Mouse (Mus musculus) hindbrain, embryonic 13.5 days (tissue): ENCODE data around the gene Nif3l1. TPM values are rescaled to one million over a fixed set of nuclear protein-coding genes. Genes with fewer than 3 reads are reported as not detected.

ENCODE experiments used
- ATAC-seq: fragments of 200-750 bp; cut with Nextera tagmentation; 2 replicates; pipeline ENCODE4 v1.8.0; 2017; ENCODE audit warnings: moderate TSS enrichment; ENCODE audit not compliant: low FRiP score
- H3K27ac ChIP-seq: fragments of 300-500 bp; sonication (generic); 2 replicates; pipeline ENCODE4 v1.5.1; 2015; ENCODE audit warnings: inconsistent platforms, mild to moderate bottlenecking, moderate library complexity
- H3K27me3 ChIP-seq: fragments of 300-500 bp; sonication (generic); 2 replicates; pipeline ENCODE4 v1.6.1; 2015; ENCODE audit warnings: mild to moderate bottlenecking, inconsistent platforms
- H3K36me3 ChIP-seq: fragments of 300-500 bp; sonication (generic); 2 replicates; pipeline ENCODE4 v1.6.1; 2015; ENCODE audit warnings: mild to moderate bottlenecking, inconsistent platforms
- H3K4me1 ChIP-seq: fragments of 300-500 bp; sonication (generic); replicated peaks from 2 replicates; pipeline ENCODE4 v1.6.1; 2015; ENCODE audit warnings: inconsistent platforms
- H3K4me2 ChIP-seq: fragments of 300-500 bp; sonication (generic); 2 replicates; pipeline ENCODE4 v1.6.1; 2015; ENCODE audit warnings: inconsistent platforms, mild to moderate bottlenecking, moderate library complexity
- H3K4me3 ChIP-seq: fragments of 300-500 bp; sonication (generic); 2 replicates; pipeline ENCODE4 v1.5.1; 2015; ENCODE audit warnings: mild to moderate bottlenecking, inconsistent platforms
- H3K9ac ChIP-seq: fragments of 300-500 bp; sonication (generic); 2 replicates; pipeline ENCODE4 v1.6.1; 2015; ENCODE audit warnings: mild to moderate bottlenecking, inconsistent platforms
- H3K9me3 ChIP-seq: fragments of 300-500 bp; sonication (generic); 2 replicates; pipeline ENCODE4 v1.6.1; 2016; ENCODE audit warnings: inconsistent platforms
- WGBS: fragments of 180-500 bp; shearing (Covaris S2); methylation state at CpG from one replicate; pipeline ENCODE4 v1.1.7; 2015; 5-methylcytosine and 5-hydroxymethylcytosine counted together
- polyA plus RNA-seq: library from polyadenylated mRNA; unstranded; fragments of >200 nt; fragmentation: Nextera tagmentation; extraction: Ambion mirVana; gene quantifications from 2 replicates; pipeline ENCODE4 v1.2.1, GENCODE M21; 2015

The Nif3l1 gene
- polyA plus RNA-seq, 1 experiment from 2014 or later = 53.7 TPM

GRCm38 (mm10) chr1:58460566-58460965, 15.6 kb downstream of the Nif3l1 start:
- Histone ChIP-seq H3K9me3 (no peaks in the 10 kb centered on the region), H3K9ac (no peak overlapping the region), H3K27ac (no peak overlapping the region), H3K4me2 (no peak overlapping the region), H3K27me3 (no peaks in the 10 kb centered on the region), H3K4me3 (no peak overlapping the region), H3K36me3 (peaks cover 96% of the 10 kb centered on the region), H3K4me1 (no peaks in the 10 kb centered on the region)
- WGBS = 96% methylated on average over 3 of the region's 3 CpGs
- ATAC-seq = no peak

GRCm38 (mm10) chr1:58463935-58464334, 19.0 kb downstream of the Nif3l1 start:
- H3K4me3 ChIP-seq = no peak overlapping the region
- 92% methylated on average over 2 of the region's 2 CpGs for WGBS
- H3K9me3 ChIP-seq = no peaks in the 10 kb centered on the region
- peaks cover 89% of the 10 kb centered on the region for H3K36me3 ChIP-seq
- H3K27ac ChIP-seq = no peak overlapping the region
- no peak for ATAC-seq
- no peaks in the 10 kb centered on the region for H3K4me1 ChIP-seq
- no peaks in the 10 kb centered on the region for H3K27me3 ChIP-seq
- no peak overlapping the region for H3K9ac ChIP-seq
- H3K4me2 ChIP-seq = no peak overlapping the region

DNA sequence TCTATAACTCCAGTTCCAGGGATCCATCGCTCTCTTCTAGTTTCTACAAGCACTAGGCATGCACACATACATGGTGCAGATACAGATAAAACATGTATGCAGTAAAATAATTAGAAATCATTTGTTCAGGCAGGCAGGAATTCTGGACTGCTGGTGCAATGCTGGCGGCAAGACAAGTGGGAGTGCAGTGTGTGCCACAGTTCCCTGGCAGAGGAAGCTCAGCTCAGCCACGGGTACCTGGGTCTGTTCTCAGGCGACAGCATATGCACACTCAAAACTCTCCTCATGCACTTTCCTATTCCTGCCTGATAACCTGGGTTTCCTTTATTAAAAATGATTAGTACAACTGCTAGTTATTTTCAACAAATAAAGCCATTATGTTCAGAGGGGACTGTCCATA, 20.1 kb downstream of the Nif3l1 start:
- Histone ChIP-seq H3K4me1 (no peaks in the 10 kb centered on the region), H3K4me3 (no peak overlapping the region), H3K27me3 (no peaks in the 10 kb centered on the region), H3K9ac (no peak overlapping the region), H3K36me3 (peaks cover 90% of the 10 kb centered on the region), H3K9me3 (no peaks in the 10 kb centered on the region), H3K4me2 (no peak overlapping the region), H3K27ac (no peak overlapping the region)
- 91% methylated on average over 4 of the region's 4 CpGs for WGBS
- ATAC-seq = no peak

GRCm38 (mm10) chr1:58465561-58465960, 20.6 kb downstream of the Nif3l1 start:
- Histone ChIP-seq H3K9ac (no peak overlapping the region), H3K4me2 (no peak overlapping the region), H3K27me3 (no peaks in the 10 kb centered on the region), H3K9me3 (no peaks in the 10 kb centered on the region), H3K27ac (no peak overlapping the region), H3K4me3 (no peak overlapping the region), H3K4me1 (no peaks in the 10 kb centered on the region), H3K36me3 (peaks cover 90% of the 10 kb centered on the region)
- no peak for ATAC-seq
- 92% methylated on average over 4 of the region's 4 CpGs for WGBS

GRCm38 (mm10) chr1:58475662-58476061, 30.7 kb downstream of the Nif3l1 start:
- no peak for ATAC-seq
- H3K9ac ChIP-seq = no peak overlapping the region
- H3K27me3 ChIP-seq = no peaks in the 10 kb centered on the region
- no peaks in the 10 kb centered on the region for H3K9me3 ChIP-seq
- 93% methylated on average over 8 of the region's 8 CpGs for WGBS
- no peak overlapping the region for H3K27ac ChIP-seq
- no peak overlapping the region for H3K4me2 ChIP-seq
- peaks cover 84% of the 10 kb centered on the region for H3K36me3 ChIP-seq
- no peaks in the 10 kb centered on the region for H3K4me1 ChIP-seq
- no peak overlapping the region for H3K4me3 ChIP-seq

GRCm38 (mm10) chr1:58482647-58483046, 37.7 kb downstream of the Nif3l1 start:
- no peaks in the 10 kb centered on the region for H3K27me3 ChIP-seq
- H3K9me3 ChIP-seq = no peaks in the 10 kb centered on the region
- H3K9ac ChIP-seq = no peak overlapping the region
- no peaks in the 10 kb centered on the region for H3K4me1 ChIP-seq
- no peak overlapping the region for H3K27ac ChIP-seq
- 90% methylated on average over 4 of the region's 4 CpGs for WGBS
- no peak overlapping the region for H3K4me3 ChIP-seq
- peaks cover 86% of the 10 kb centered on the region for H3K36me3 ChIP-seq
- ATAC-seq = no peak
- H3K4me2 ChIP-seq = no peak overlapping the region

DNA sequence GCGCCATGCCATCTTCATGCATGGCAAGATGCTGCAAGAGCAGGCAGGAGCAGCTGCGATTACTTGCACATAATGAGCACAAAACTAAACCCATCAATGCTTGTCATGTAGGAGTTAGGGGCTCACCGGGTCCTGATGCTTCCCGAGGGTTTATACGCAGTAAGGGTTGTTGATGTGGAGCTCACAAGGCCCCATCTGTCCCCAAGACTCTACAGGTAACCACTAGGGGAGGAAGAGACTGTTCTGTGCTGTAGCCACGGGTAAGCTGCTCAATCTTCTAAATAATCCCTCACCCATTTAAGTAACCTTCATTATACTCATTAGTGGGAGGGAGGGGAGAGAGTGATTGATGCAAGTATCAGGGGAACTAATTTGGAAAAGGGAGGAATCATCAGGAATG, 50.7 kb downstream of the Nif3l1 start:
- H3K4me2 ChIP-seq = no peak overlapping the region
- H3K36me3 ChIP-seq = peaks cover 85% of the 10 kb centered on the region
- 84% methylated on average over 6 of the region's 6 CpGs for WGBS
- no peaks in the 10 kb centered on the region for H3K9me3 ChIP-seq
- no peak overlapping the region for H3K4me3 ChIP-seq
- H3K4me1 ChIP-seq = no peaks in the 10 kb centered on the region
- no peaks in the 10 kb centered on the region for H3K27me3 ChIP-seq
- ATAC-seq = no peak
- H3K9ac ChIP-seq = no peak overlapping the region
- no peak overlapping the region for H3K27ac ChIP-seq

- H3K4me1 ChIP-seq = no peaks in the 10 kb centered on the region
- no peaks in the 10 kb centered on the region for H3K27me3 ChIP-seq
- no peak overlapping the region for H3K4me2 ChIP-seq
- 94% methylated on average over 4 of the region's 4 CpGs for WGBS
- no peak for ATAC-seq
- H3K9me3 ChIP-seq = no peaks in the 10 kb centered on the region
- no peak overlapping the region for H3K27ac ChIP-seq
- no peak overlapping the region for H3K4me3 ChIP-seq
- H3K9ac ChIP-seq = no peak overlapping the region
- peaks cover 65% of the 10 kb centered on the region for H3K36me3 ChIP-seq
Observed at GRCm38 (mm10) chr1:58497678-58498077, 52.7 kb downstream of the Nif3l1 start.

GRCm38 (mm10) chr1:58498758-58499157, 53.8 kb downstream of the Nif3l1 start:
- no peak overlapping the region for H3K4me3 ChIP-seq
- 98% methylated on average over 1 of the region's 1 CpGs for WGBS
- no peak for ATAC-seq
- H3K36me3 ChIP-seq = peaks cover 58% of the 10 kb centered on the region
- peaks cover 10% of the 10 kb centered on the region for H3K4me1 ChIP-seq
- H3K27ac ChIP-seq = no peak overlapping the region
- no peak overlapping the region for H3K9ac ChIP-seq
- no peaks in the 10 kb centered on the region for H3K9me3 ChIP-seq
- H3K4me2 ChIP-seq = no peak overlapping the region
- H3K27me3 ChIP-seq = no peaks in the 10 kb centered on the region

DNA sequence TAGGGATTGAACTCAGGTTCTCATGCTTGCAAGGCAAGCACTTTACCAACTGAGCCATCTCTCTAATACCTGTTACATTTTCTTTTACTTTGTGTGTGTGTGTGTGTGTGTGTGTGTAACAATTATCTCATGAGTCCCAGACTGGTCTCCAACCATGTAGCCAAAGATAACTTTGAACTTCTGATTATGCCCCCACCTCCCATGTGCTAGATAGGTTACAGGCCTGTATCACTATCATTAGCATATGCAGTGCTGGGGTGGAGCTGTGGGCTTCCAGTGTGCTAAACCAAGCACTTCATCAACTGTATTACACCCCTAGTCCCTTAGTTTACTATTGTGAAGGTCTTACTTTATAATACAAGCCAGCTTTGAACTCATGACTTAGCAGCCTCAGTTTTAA, 58.2 kb downstream of the Nif3l1 start:
- Histone ChIP-seq H3K36me3 (peaks cover 37% of the 10 kb centered on the region), H3K4me3 (peak overlapping the region; percentile 92), H3K9ac (no peak overlapping the region), H3K27me3 (no peaks in the 10 kb centered on the region), H3K27ac (no peak overlapping the region), H3K4me2 (peak overlapping the region; percentile 96), H3K4me1 (peaks cover 20% of the 10 kb centered on the region), H3K9me3 (peaks cover 10% of the 10 kb centered on the region)
- no peak for ATAC-seq

DNA sequence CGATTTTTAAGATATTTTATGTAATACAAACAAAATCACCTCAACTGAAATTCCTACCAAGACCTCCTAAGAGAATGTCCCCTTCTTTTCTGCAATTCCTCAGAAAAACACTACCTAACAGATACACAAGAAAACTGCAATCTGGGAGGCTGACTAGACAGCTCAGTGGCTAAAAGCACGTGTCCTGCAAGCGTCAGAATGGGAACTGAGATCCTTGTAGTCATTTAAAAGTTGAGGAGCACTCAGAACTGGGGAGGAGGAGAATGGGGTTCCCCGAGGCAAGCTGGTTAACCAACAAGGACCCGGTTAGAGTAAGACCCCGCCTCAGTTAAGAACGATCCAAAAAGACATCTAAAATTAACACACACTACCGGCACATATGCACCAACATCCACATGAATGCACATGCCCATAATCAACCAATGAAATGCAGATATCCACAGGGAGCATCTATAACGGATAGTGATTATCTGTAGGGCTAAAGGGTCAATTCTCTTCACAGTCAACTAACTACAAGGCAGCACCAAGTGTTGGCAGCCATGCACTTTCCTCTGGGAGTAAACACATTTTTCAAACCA, 58.9 kb downstream of the Nif3l1 start:
- Histone ChIP-seq H3K36me3 (peaks cover 34% of the 10 kb centered on the region), H3K4me2 (peak overlapping the region; percentile 96), H3K27ac (peak overlapping the region; percentile 89), H3K9me3 (peaks cover 12% of the 10 kb centered on the region), H3K27me3 (no peaks in the 10 kb centered on the region), H3K9ac (peak overlapping the region; percentile 94), H3K4me1 (peaks cover 20% of the 10 kb centered on the region), H3K4me3 (peak overlapping the region; percentile 92)
- ATAC-seq = no peak
- WGBS = 35% methylated on average over 9 of the region's 9 CpGs

DNA sequence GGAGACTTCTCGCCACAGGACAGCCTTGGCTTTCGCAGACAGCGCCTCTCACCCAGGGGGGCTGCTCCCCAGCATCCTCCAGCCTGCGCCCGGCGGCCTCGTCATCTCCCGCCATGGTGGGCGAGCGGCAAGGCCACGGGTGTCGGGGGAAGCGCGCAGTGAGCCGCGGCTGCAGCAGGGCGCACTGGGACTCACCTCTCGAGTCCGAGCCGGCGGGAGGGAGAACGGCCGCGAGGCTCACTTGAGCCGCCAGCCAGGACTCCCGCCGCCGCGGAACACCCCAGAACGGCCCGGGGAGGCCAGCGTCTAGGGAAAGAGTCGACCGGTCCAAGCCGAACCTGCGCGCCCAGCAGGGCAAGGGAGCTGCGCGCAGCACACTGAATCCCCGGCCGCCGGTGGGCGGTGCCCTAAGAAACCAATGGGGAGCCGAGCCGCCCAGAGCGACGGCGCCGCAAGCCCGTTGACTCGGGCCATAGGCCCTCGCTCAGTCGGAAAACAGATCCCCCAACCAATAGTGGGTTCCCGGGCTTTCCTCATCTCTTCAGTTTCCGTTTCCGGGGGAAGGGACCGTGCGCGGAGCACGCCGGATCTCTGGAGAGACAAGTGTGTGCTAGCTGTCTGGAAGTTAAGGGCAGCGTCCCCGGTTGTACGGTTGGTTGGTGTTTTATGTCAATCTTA, 59.8 kb downstream of the Nif3l1 start, which contains the start of gene Orc2:
Gene Orc2 (minus strand): TSS at position 533 of the 678 bp plus-strand sequence.
- WGBS = under 1% methylated on average over 64 of the region's 64 CpGs
- Histone ChIP-seq H3K4me2 (peak within 1 kb of the TSS; percentile 96), H3K4me1 (peaks cover 20% of the 10 kb centered on the region), H3K27me3 (no peaks in the 10 kb centered on the region), H3K9me3 (peaks cover 19% of the 10 kb centered on the region), H3K27ac (peak within 1 kb of the TSS; percentile 89), H3K36me3 (peaks cover 31% of the 10 kb centered on the region), H3K4me3 (peak within 1 kb of the TSS; percentile 92), H3K9ac (peak within 1 kb of the TSS; percentile 94)
- peak; percentile 100 for ATAC-seq

DNA sequence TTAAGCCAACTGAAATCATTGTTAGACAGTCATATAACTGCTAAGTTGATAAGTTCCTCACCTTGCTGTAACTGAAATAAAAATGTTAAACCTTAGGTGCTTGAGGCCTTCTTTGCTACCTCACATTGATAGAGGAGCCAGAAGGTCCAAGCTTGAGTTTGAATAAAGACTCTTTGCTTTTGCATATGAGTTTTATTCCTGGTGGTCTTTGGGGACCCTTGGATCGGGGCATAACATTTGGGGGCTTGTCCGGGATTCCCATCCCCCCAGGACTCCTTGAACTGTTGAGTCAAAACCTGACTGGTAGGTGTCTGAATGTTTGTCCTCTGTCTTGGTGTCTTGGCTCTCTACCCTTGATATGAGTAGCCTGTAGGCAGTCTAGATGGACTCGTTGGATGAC, 62.3 kb downstream of the Nif3l1 start:
- H3K27me3 ChIP-seq = no peaks in the 10 kb centered on the region
- peaks cover 19% of the 10 kb centered on the region for H3K9me3 ChIP-seq
- 98% methylated on average over 3 of the region's 3 CpGs for WGBS
- H3K27ac ChIP-seq = no peak overlapping the region
- H3K9ac ChIP-seq = no peak overlapping the region
- peaks cover 20% of the 10 kb centered on the region for H3K4me1 ChIP-seq
- no peak overlapping the region for H3K4me2 ChIP-seq
- no peak overlapping the region for H3K4me3 ChIP-seq
- no peak for ATAC-seq
- H3K36me3 ChIP-seq = peaks cover 21% of the 10 kb centered on the region
